Comparison of ENCODE assay signal across 9 mouse cellular contexts in the genomic region with DNA sequence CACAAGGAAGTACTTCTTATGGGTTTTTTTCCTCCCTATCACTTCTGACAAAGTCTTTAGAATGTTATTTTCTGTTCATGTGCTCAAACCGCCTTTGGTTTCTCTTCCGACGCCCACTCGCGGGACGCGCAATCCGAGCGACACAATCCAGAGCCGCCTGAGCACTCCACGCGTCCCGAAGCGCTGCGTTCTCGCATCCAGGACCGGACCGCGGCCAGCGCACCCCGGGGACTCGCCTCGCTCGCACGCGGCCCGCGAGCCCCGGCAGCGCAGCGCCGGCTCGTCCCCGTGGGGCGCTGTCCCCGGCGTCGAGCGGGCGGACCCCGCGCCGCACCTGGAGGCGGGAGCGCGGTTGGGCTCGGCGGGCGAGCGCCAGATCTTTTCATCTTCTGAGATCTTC. TPM values are rescaled to one million over a fixed set of nuclear protein-coding genes. Genes with fewer than 3 reads are reported as not detected.
DNase-seq lines count a peak whose midpoint lies in the region; ATAC-seq and TF ChIP-seq lines count a peak whose summit lies in the region.
"Not testable (repeated sequence)": the region's sequence is repeated elsewhere in the genome, so short reads cannot be mapped to it uniquely, and the experiment has no call there.
"Had no signal": no experiment of that assay in that cellular context is flagged by ENCODE, and none has a peak within 500 bp of the region (broad histone marks: within the 10 kb centered on the region; RNA-seq: fewer than 3 reads in every experiment).

No protein-coding gene starts in this region.

- ATAC-seq in heart, embryonic 15.5 days (replicated peaks; ENCODE audit: insufficient number of reproducible peaks, insufficient read depth, low FRiP score, low read depth); liver, embryonic 14.5 days (ENCODE audit: insufficient read depth): not testable (repeated sequence)
- peak; percentile 51; the same call in 1 of the 2 replicates for ATAC-seq in intestine, postnatal 0 days
- ATAC-seq in midbrain, embryonic 15.5 days (replicated peaks), result peak; percentile 54; the same call in 1 of the 2 replicates

- not testable (repeated sequence) for H3K36me3 ChIP-seq in forebrain, embryonic 10.5 days (replicated peaks); heart, embryonic 15.5 days; intestine, postnatal 0 days (ENCODE audit: control insufficient read depth, insufficient read depth); liver, embryonic 14.5 days (replicated peaks; ENCODE audit: control insufficient read depth, insufficient read depth, low read depth); midbrain, embryonic 15.5 days (replicated peaks)

- TF ChIP-seq CTCF in intestine, postnatal 0 days (IDR thresholded peaks at IDR 0.05; ENCODE audit: low read depth); liver, embryonic 14.5 days (IDR thresholded peaks at IDR 0.05; ENCODE audit: low read depth): not testable (repeated sequence)

- H3K9me3 ChIP-seq in forebrain, embryonic 10.5 days; heart, embryonic 15.5 days (replicated peaks); intestine, postnatal 0 days (ENCODE audit: control insufficient read depth); liver, embryonic 14.5 days (ENCODE audit: control insufficient read depth, low read length); midbrain, embryonic 15.5 days: not testable (repeated sequence)

- peaks cover 36% of the 10 kb centered on the region for H3K27me3 ChIP-seq in forebrain, embryonic 10.5 days (ENCODE audit: poor library complexity, severe bottlenecking)
- H3K27me3 ChIP-seq in heart, embryonic 15.5 days; intestine, postnatal 0 days (replicated peaks; ENCODE audit: control insufficient read depth, insufficient read depth, low read length); liver, embryonic 14.5 days (ENCODE audit: control insufficient read depth, insufficient read depth, low read length); midbrain, embryonic 15.5 days (replicated peaks): not testable (repeated sequence)

- not testable (repeated sequence) for H3K27ac ChIP-seq in forebrain, embryonic 10.5 days; heart, embryonic 15.5 days; intestine, postnatal 0 days (ENCODE audit: low read depth, low read length); liver, embryonic 14.5 days; midbrain, embryonic 15.5 days

- peak; percentile 1 for DNase-seq in adrenal gland, postnatal 25 days
- peak; percentile 14 for DNase-seq in forebrain, embryonic 10.5 days (ENCODE audit: extremely low spot score, low spot score)
- not testable (repeated sequence) for DNase-seq in liver, embryonic 14.5 days (ENCODE audit: low read depth in 3 of 3, low spot score in 3 of 3)
- DNase-seq in right cerebral cortex, postnatal 25 days, result peak; percentile 8

- H3K4me3 ChIP-seq in forebrain, embryonic 10.5 days, result peak overlapping the region; percentile 44
- peak overlapping the region; percentile 42 for H3K4me3 ChIP-seq in heart, embryonic 15.5 days
- peak overlapping the region; percentile 33 for H3K4me3 ChIP-seq in intestine, postnatal 0 days (ENCODE audit: low read depth, low read length)
- peak overlapping the region in 1 of 2 experiments; percentile 13; a peak in 1 of 4 replicates for H3K4me3 ChIP-seq in liver, embryonic 14.5 days (ENCODE audit: insufficient read depth in 1 of 2, low read depth in 2 of 2, low read length in 2 of 2)
- H3K4me3 ChIP-seq in midbrain, embryonic 15.5 days, result peak overlapping the region; percentile 40

- not testable (repeated sequence) for TF ChIP-seq EP300 in liver, embryonic 14.5 days (IDR thresholded peaks at IDR 0.05; ENCODE audit: low read depth)

- not testable (repeated sequence) for H3K9ac ChIP-seq in heart, embryonic 15.5 days; intestine, postnatal 0 days (ENCODE audit: low read depth, low read length); liver, embryonic 14.5 days (replicated peaks)
- H3K9ac ChIP-seq in midbrain, embryonic 15.5 days, result peak overlapping the region; percentile 31; the same call in 1 of the 2 replicates

- not testable (repeated sequence) for H3K4me1 ChIP-seq in forebrain, embryonic 10.5 days; heart, embryonic 15.5 days (replicated peaks); intestine, postnatal 0 days (replicated peaks; ENCODE audit: control insufficient read depth, insufficient read depth, low read length); liver, embryonic 14.5 days (replicated peaks; ENCODE audit: control insufficient read depth in 2 of 2, insufficient read depth in 2 of 2, low read length in 1 of 2); midbrain, embryonic 15.5 days

- WGBS in forebrain, embryonic 10.5 days, result 6% methylated on average over 50 of the region's 50 CpGs
- 1% methylated on average over 50 of the region's 50 CpGs for WGBS in heart, embryonic 15.5 days
- 2% methylated on average over 50 of the region's 50 CpGs for WGBS in intestine, postnatal 0 days
- 3% methylated on average over 50 of the region's 50 CpGs for WGBS in liver, embryonic 14.5 days (ENCODE audit: insufficient replicate concordance)
- WGBS in midbrain, embryonic 15.5 days, result 9% methylated on average over 49 of the region's 50 CpGs

- peak overlapping the region; percentile 66 for H3K4me2 ChIP-seq in heart, embryonic 15.5 days
- H3K4me2 ChIP-seq in intestine, postnatal 0 days (replicated peaks; ENCODE audit: low read depth), result peak overlapping the region; percentile 74
- peak overlapping the region; percentile 13 for H3K4me2 ChIP-seq in liver, embryonic 14.5 days (ENCODE audit: low read depth)
- peak overlapping the region; percentile 69 for H3K4me2 ChIP-seq in midbrain, embryonic 15.5 days

RNA-seq across cellular contexts. Expression of gene Ms4a8a, which starts 11.2 kb away (rescaled TPM):
- total RNA-seq in adrenal gland, postnatal 25 days (2021), result 0.90 and 0.94 TPM in 2 replicates
- polyA plus RNA-seq in forebrain, embryonic 10.5 days (2016; fragmentation: Nextera tagmentation; extraction: Ambion mirVana), result not detected in 2 replicates
- 0.11 TPM in 1 of 2 replicates, not detected in the other for polyA plus RNA-seq in heart, embryonic 15.5 days (2015; fragmentation: Nextera tagmentation; extraction: Ambion mirVana)
- 66.9 and 75.7 TPM in 2 replicates for polyA plus RNA-seq in intestine, postnatal 0 days (2015; fragmentation: Nextera tagmentation; extraction: Ambion mirVana)
- polyA plus RNA-seq in liver, embryonic 14.5 days (2012; rRNA removed), result 0.08 and 0.25 TPM in 2 replicates
- 0.11 TPM in 1 of 2 replicates, not detected in the other for polyA plus RNA-seq in liver, embryonic 14.5 days (2014; fragmentation: Nextera tagmentation; extraction: Ambion mirVana)
- polyA plus RNA-seq in midbrain, embryonic 15.5 days (2015; fragmentation: Nextera tagmentation; extraction: Ambion mirVana), result not detected in 2 replicates
- total RNA-seq: left cerebral cortex, adult 2 months had no signal

RNA-seq across cellular contexts. Expression of gene 1700017D01Rik, which starts 38.5 kb away (rescaled TPM):
- total RNA-seq in adrenal gland, postnatal 25 days (2021), result not detected in 2 replicates
- polyA plus RNA-seq in forebrain, embryonic 10.5 days (2016; fragmentation: Nextera tagmentation; extraction: Ambion mirVana), result not detected in 2 replicates
- not detected in 2 replicates for polyA plus RNA-seq in heart, embryonic 15.5 days (2015; fragmentation: Nextera tagmentation; extraction: Ambion mirVana)
- not detected in 2 replicates for polyA plus RNA-seq in intestine, postnatal 0 days (2015; fragmentation: Nextera tagmentation; extraction: Ambion mirVana)
- not detected in 2 replicates for polyA plus RNA-seq in liver, embryonic 14.5 days (2012; rRNA removed)
- not detected in 2 replicates for polyA plus RNA-seq in liver, embryonic 14.5 days (2014; fragmentation: Nextera tagmentation; extraction: Ambion mirVana)
- polyA plus RNA-seq in midbrain, embryonic 15.5 days (2015; fragmentation: Nextera tagmentation; extraction: Ambion mirVana), result not detected in 2 replicates
- total RNA-seq: gastrocnemius, postnatal 36 days; left cerebral cortex, adult 2 months had no signal

Comparison
In these comparisons a context has a peak if more than half of its experiments do, and no peak if none do; other contexts are left out.
1. H3K4me2 ChIP-seq: peak in every context shown above with its lines; median percentile 74 in intestine, postnatal 0 days; 69 in midbrain, embryonic 15.5 days; 66 in heart, embryonic 15.5 days; 13 in liver, embryonic 14.5 days.
2. RNA of gene Ms4a8a, which starts 11.2 kb away (polyA plus RNA-seq): 66.9 to 75.7 TPM in intestine, postnatal 0 days; 0.08 to 0.25 TPM in liver, embryonic 14.5 days, 0.11 TPM in heart, embryonic 15.5 days, not detected in forebrain, embryonic 10.5 days and not detected in midbrain, embryonic 15.5 days; every median in the first group is over 10 times any median in the second.